Mouse (Mus musculus) hindbrain, embryonic 14.5 days (tissue): ENCODE results near the gene Mut. TPM values are rescaled to one million over a fixed set of nuclear protein-coding genes. Genes with fewer than 3 reads are reported as not detected.

ENCODE experiments used
- ATAC-seq: fragments of 200-750 bp; cut with Nextera tagmentation; 2 replicates; pipeline ENCODE4 v1.8.0; 2017; ENCODE audit warnings: moderate number of reproducible peaks, mild to moderate bottlenecking, moderate TSS enrichment, moderate library complexity; ENCODE audit not compliant: low FRiP score
- DNase-seq: peaks from one replicate; pipeline ENCODE4 v3.0.0-alpha.2; 2015; ENCODE audit warnings: low spot score
- H3K27ac ChIP-seq: fragments of 300-500 bp; sonication (generic); 2 replicates; pipeline ENCODE4 v1.5.1; 2014; ENCODE audit warnings: mild to moderate bottlenecking, moderate library complexity
- H3K27me3 ChIP-seq: fragments of 300-500 bp; sonication (generic); 2 replicates; pipeline ENCODE4 v1.6.1; 2014; ENCODE audit warnings: mild to moderate bottlenecking, low read length, mixed read lengths; ENCODE audit not compliant: control insufficient read depth, insufficient read depth
- H3K36me3 ChIP-seq: fragments of 300-500 bp; sonication (generic); replicated peaks from 2 replicates; pipeline ENCODE4 v1.6.1; 2014; ENCODE audit not compliant: control insufficient read depth, insufficient read depth
- H3K4me1 ChIP-seq: fragments of 300-500 bp; sonication (generic); replicated peaks from 2 replicates; pipeline ENCODE4 v1.6.1; 2014; ENCODE audit warnings: antibody characterized with exemption, low read length, mixed read lengths; ENCODE audit not compliant: control insufficient read depth, insufficient read depth
- H3K4me2 ChIP-seq: fragments of 300-500 bp; sonication (generic); replicated peaks from 2 replicates; pipeline ENCODE4 v1.6.1; 2014; ENCODE audit warnings: mild to moderate bottlenecking, moderate library complexity
- H3K4me3 ChIP-seq: fragments of 300-500 bp; sonication (generic); replicated peaks from 2 replicates; pipeline ENCODE4 v1.5.1; 2014; ENCODE audit warnings: mild to moderate bottlenecking, low read length
- H3K9ac ChIP-seq: fragments of 300-500 bp; sonication (generic); 2 replicates; pipeline ENCODE4 v1.6.1; 2014
- H3K9me3 ChIP-seq: fragments of 300-500 bp; sonication (generic); 2 replicates; pipeline ENCODE4 v1.6.1; 2016; ENCODE audit warnings: low read length; ENCODE audit not compliant: control insufficient read depth
- WGBS: fragments of 180-500 bp; shearing (Covaris S2); extraction: QIAGEN DNeasy Blood & Tissue Kit; methylation state at CpG from one replicate; pipeline ENCODE4 v1.1.7; 2014; 5-methylcytosine and 5-hydroxymethylcytosine counted together
- polyA plus RNA-seq: library from polyadenylated mRNA; unstranded; fragments of >200 nt; fragmentation: Nextera tagmentation; extraction: Ambion mirVana; gene quantifications from 2 replicates; pipeline ENCODE4 v1.2.1, GENCODE M21; 2014

Mut gene
- polyA plus RNA-seq, 1 experiment from 2014 or later: 24.4 TPM

GRCm38 (mm10) chr17:40915499-40915898 is 19.0 kb upstream of the Mut start:
- ATAC-seq: no peak
- WGBS: 100% methylated on average over 1 of the region's 2 CpGs
- H3K9me3 ChIP-seq: no peaks in the 10 kb centered on the region
- H3K27ac ChIP-seq: no peak overlapping the region
- DNase-seq: no peak
- H3K27me3 ChIP-seq: no peaks in the 10 kb centered on the region
- H3K4me3 ChIP-seq: no peak overlapping the region
- H3K9ac ChIP-seq: no peak overlapping the region
- H3K36me3 ChIP-seq: no peaks in the 10 kb centered on the region
- no peak overlapping the region for H3K4me2 ChIP-seq
- H3K4me1 ChIP-seq: no peaks in the 10 kb centered on the region

GRCm38 (mm10) chr17:40933985-40934384 is 500 bp upstream of the Mut start:
- peaks cover 11% of the 10 kb centered on the region; the same call in 1 of the 2 replicates for H3K4me1 ChIP-seq
- no peaks in the 10 kb centered on the region for H3K9me3 ChIP-seq
- DNase-seq (no peak), ATAC-seq (peak; percentile 18; the same call in 1 of the 2 replicates)
- no peaks in the 10 kb centered on the region for H3K27me3 ChIP-seq
- H3K4me3 ChIP-seq: peak overlapping the region; percentile 47
- peak overlapping the region; percentile 39 for H3K9ac ChIP-seq
- H3K4me2 ChIP-seq: peak overlapping the region; percentile 82
- H3K36me3 ChIP-seq: peaks cover 19% of the 10 kb centered on the region
- no peak overlapping the region for H3K27ac ChIP-seq
- WGBS: 2% methylated on average over 14 of the region's 14 CpGs

- Histone ChIP-seq H3K9me3 (no peaks in the 10 kb centered on the region), H3K36me3 (peaks cover 71% of the 10 kb centered on the region), H3K9ac (no peak overlapping the region), H3K4me3 (no peak overlapping the region), H3K4me2 (no peak overlapping the region), H3K27me3 (no peaks in the 10 kb centered on the region), H3K27ac (no peak overlapping the region), H3K4me1 (no peaks in the 10 kb centered on the region)
- DNase-seq: no peak
- ATAC-seq: no peak
- WGBS: 91% methylated on average over 3 of the region's 3 CpGs
Observed at GRCm38 (mm10) chr17:40948518-40948917, 14.0 kb downstream of the Mut start.

GRCm38 (mm10) chr17:40977914-40978313 is 43.4 kb downstream of the Mut start:
- DNase-seq: peak; percentile 70
- H3K4me1 ChIP-seq: no peaks in the 10 kb centered on the region

GRCm38 (mm10) chr17:40992102-40992501 is 57.6 kb downstream of the Mut start:
- DNase-seq: no peak

More at GRCm38 (mm10) chr17:40977914-40978313, 43.4 kb downstream of the Mut start:
- Histone ChIP-seq H3K9me3 (no peaks in the 10 kb centered on the region), H3K4me2 (no peak overlapping the region), H3K36me3 (no peaks in the 10 kb centered on the region), H3K4me3 (no peak overlapping the region), H3K27me3 (no peaks in the 10 kb centered on the region), H3K27ac (no peak overlapping the region), H3K9ac (no peak overlapping the region)
- 69% methylated on average over 11 of the region's 11 CpGs for WGBS
- ATAC-seq: peak; percentile 66; the same call in 1 of the 2 replicates

More at GRCm38 (mm10) chr17:40992102-40992501, 57.6 kb downstream of the Mut start:
- no peaks in the 10 kb centered on the region for H3K9me3 ChIP-seq
- no peaks in the 10 kb centered on the region for H3K36me3 ChIP-seq
- ATAC-seq: no peak
- 11% methylated on average over 3 of the region's 3 CpGs for WGBS
- no peak overlapping the region for H3K4me3 ChIP-seq
- H3K9ac ChIP-seq: no peak overlapping the region
- H3K27me3 ChIP-seq: no peaks in the 10 kb centered on the region
- H3K4me2 ChIP-seq: no peak overlapping the region
- no peak overlapping the region for H3K27ac ChIP-seq
- H3K4me1 ChIP-seq: peaks cover 3% of the 10 kb centered on the region; the same call in 1 of the 2 replicates

Other genes starting within 250 kb of the Mut start
- gene Esp1, start 207.6 kb upstream of the Mut start, polyA plus RNA-seq: not detected in 2 replicates
- gene Crisp2, start 127.7 kb upstream of the Mut start, polyA plus RNA-seq: not detected in 2 replicates
- 0.13 and 0.41 TPM in 2 replicates for gene Rhag, start 123.6 kb upstream of the Mut start, polyA plus RNA-seq
- gene 9130008F23Rik, start 54.1 kb upstream of the Mut start, polyA plus RNA-seq: 0.33 and 0.74 TPM in 2 replicates
- gene Glyatl3, start 20.3 kb upstream of the Mut start, polyA plus RNA-seq: not detected in 2 replicates
- gene Cenpq, start 362 bp downstream of the Mut start, polyA plus RNA-seq: 9.4 and 13.0 TPM in 2 replicates